Mouse (Mus musculus): ENCODE results near the gene Ppm1a. TPM values are rescaled to one million over a fixed set of nuclear protein-coding genes. Genes with fewer than 3 reads are reported as not detected.

Ppm1a gene
- total and polyA plus RNA-seq, 2 experiments: 57.8 to 108 TPM

GRCm38 (mm10) chr12:72744803-72745360 is 12.4 kb upstream of the Ppm1a start:
- Histone ChIP-seq H3K36me3 (ENCODE audit: control insufficient read depth, insufficient read depth, low read length) (no peaks in the 10 kb centered on the region), H3K79me2 (ENCODE audit: control insufficient read depth, insufficient read depth, low read length) (no peaks in the 10 kb centered on the region), H3K27me3 (ENCODE audit: control insufficient read depth, insufficient read depth, low read length) (no peaks in the 10 kb centered on the region), H3K4me3 (ENCODE audit: insufficient read depth, low read depth, low read length) (no peak overlapping the region), H3K9ac (ENCODE audit: low read depth, low read length) (no peak overlapping the region), H3K4me1 (ENCODE audit: control insufficient read depth, insufficient read depth, low read length) (peaks cover 6% of the 10 kb centered on the region), H3K27ac (replicated peaks; ENCODE audit: insufficient read depth, low read depth, low read length) (no peak overlapping the region)
- no peak for DNase-seq (ENCODE audit: extremely low read depth, low read depth, low spot score)
- 70% methylated on average over 9 of the region's 9 CpGs for WGBS
- TF ChIP-seq CTCF (IDR thresholded peaks at IDR 0.05; ENCODE audit: low read depth, low read length): no peak
- no peak for TF ChIP-seq POLR2A (IDR thresholded peaks at IDR 0.05; ENCODE audit: extremely low read depth, insufficient read depth, low read length)

- DNase-seq (ENCODE audit: extremely low read depth, low read depth, low spot score): no peak
- Histone ChIP-seq H3K79me2 (ENCODE audit: control insufficient read depth, insufficient read depth, low read length) (no peaks in the 10 kb centered on the region), H3K9ac (ENCODE audit: low read depth, low read length) (no peak overlapping the region), H3K4me3 (ENCODE audit: insufficient read depth, low read depth, low read length) (no peak overlapping the region), H3K27ac (replicated peaks; ENCODE audit: insufficient read depth, low read depth, low read length) (no peak overlapping the region), H3K36me3 (ENCODE audit: control insufficient read depth, insufficient read depth, low read length) (no peaks in the 10 kb centered on the region), H3K27me3 (ENCODE audit: control insufficient read depth, insufficient read depth, low read length) (no peaks in the 10 kb centered on the region), H3K4me1 (ENCODE audit: control insufficient read depth, insufficient read depth, low read length) (peaks cover 8% of the 10 kb centered on the region)
- TF ChIP-seq POLR2A (IDR thresholded peaks at IDR 0.05; ENCODE audit: extremely low read depth, insufficient read depth, low read length): no peak
- no peak for TF ChIP-seq CTCF (IDR thresholded peaks at IDR 0.05; ENCODE audit: low read depth, low read length)
- WGBS: 85% methylated on average over 14 of the region's 14 CpGs
These were observed 11.8 kb upstream of the Ppm1a start for GRCm38 (mm10) chr12:72745486-72745885.

DNA sequence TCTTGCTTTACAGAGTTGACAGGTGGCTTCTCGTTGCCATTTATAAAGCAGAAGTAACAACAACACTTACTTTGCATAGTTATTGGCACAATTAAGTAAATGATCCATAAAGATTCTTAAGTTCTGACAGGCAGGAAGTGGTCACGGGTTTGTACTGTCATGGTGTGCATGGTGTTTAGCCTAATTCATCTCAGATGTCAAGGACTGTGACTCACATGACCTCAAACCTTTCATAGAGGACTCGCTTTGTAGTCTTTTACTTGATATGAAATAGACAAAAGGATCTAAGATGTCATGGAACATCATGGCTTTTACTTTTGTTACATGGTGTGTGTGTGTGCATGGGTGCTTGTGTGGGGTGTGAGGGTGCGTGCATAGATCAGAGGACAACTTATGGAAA is 8.9 kb upstream of the Ppm1a start:
- no peak for DNase-seq (ENCODE audit: extremely low read depth, low read depth, low spot score)
- Histone ChIP-seq H3K4me1 (ENCODE audit: control insufficient read depth, insufficient read depth, low read length) (peaks cover 8% of the 10 kb centered on the region), H3K27me3 (ENCODE audit: control insufficient read depth, insufficient read depth, low read length) (no peaks in the 10 kb centered on the region), H3K36me3 (ENCODE audit: control insufficient read depth, insufficient read depth, low read length) (no peaks in the 10 kb centered on the region), H3K79me2 (ENCODE audit: control insufficient read depth, insufficient read depth, low read length) (no peaks in the 10 kb centered on the region), H3K27ac (replicated peaks; ENCODE audit: insufficient read depth, low read depth, low read length) (no peak overlapping the region), H3K9ac (ENCODE audit: low read depth, low read length) (no peak overlapping the region), H3K4me3 (ENCODE audit: insufficient read depth, low read depth, low read length) (no peak overlapping the region)
- TF ChIP-seq POLR2A (IDR thresholded peaks at IDR 0.05; ENCODE audit: extremely low read depth, insufficient read depth, low read length) (no peak), CTCF (IDR thresholded peaks at IDR 0.05; ENCODE audit: low read depth, low read length) (no peak)
- 91% methylated on average over 4 of the region's 4 CpGs for WGBS

DNA sequence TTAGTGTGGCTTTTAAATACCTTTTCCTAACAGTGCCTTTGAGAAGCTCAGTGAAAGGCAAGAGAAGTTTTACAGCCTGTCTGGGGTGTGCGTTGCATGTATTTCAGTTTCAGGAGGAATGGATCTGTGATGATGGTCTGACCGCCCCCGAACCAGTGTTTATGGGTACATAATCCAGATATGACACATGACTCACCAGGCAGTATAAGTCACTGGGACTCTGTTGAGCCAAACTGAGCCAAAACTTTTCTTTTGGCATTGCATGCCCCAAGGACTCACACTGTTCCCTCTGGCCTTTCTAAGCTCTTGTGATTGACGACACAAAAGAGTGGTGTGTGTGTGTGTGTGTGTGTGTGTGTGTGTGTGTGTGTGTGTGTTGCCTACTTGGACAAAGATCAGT is 8.4 kb upstream of the Ppm1a start:
- Histone ChIP-seq H3K79me2 (ENCODE audit: control insufficient read depth, insufficient read depth, low read length) (no peaks in the 10 kb centered on the region), H3K27ac (replicated peaks; ENCODE audit: insufficient read depth, low read depth, low read length) (no peak overlapping the region), H3K9ac (ENCODE audit: low read depth, low read length) (no peak overlapping the region), H3K4me3 (ENCODE audit: insufficient read depth, low read depth, low read length) (no peak overlapping the region), H3K27me3 (ENCODE audit: control insufficient read depth, insufficient read depth, low read length) (no peaks in the 10 kb centered on the region), H3K4me1 (ENCODE audit: control insufficient read depth, insufficient read depth, low read length) (peaks cover 8% of the 10 kb centered on the region), H3K36me3 (ENCODE audit: control insufficient read depth, insufficient read depth, low read length) (no peaks in the 10 kb centered on the region)
- no peak for DNase-seq (ENCODE audit: extremely low read depth, low read depth, low spot score)
- TF ChIP-seq CTCF (IDR thresholded peaks at IDR 0.05; ENCODE audit: low read depth, low read length) (no peak), POLR2A (IDR thresholded peaks at IDR 0.05; ENCODE audit: extremely low read depth, insufficient read depth, low read length) (no peak)
- 79% methylated on average over 4 of the region's 4 CpGs for WGBS

- 26% methylated on average over 2 of the region's 2 CpGs for WGBS
- H3K27me3 ChIP-seq (ENCODE audit: control insufficient read depth, insufficient read depth, low read length): no peaks in the 10 kb centered on the region
- H3K27ac ChIP-seq (replicated peaks; ENCODE audit: insufficient read depth, low read depth, low read length): 0 out of 2 replicates have a peak overlapping the region, but pooled peaks have one; percentile 10
- peaks cover 8% of the 10 kb centered on the region for H3K4me1 ChIP-seq (ENCODE audit: control insufficient read depth, insufficient read depth, low read length)
- no peak overlapping the region for H3K9ac ChIP-seq (ENCODE audit: low read depth, low read length)
- no peaks in the 10 kb centered on the region for H3K36me3 ChIP-seq (ENCODE audit: control insufficient read depth, insufficient read depth, low read length)
- no peaks in the 10 kb centered on the region for H3K79me2 ChIP-seq (ENCODE audit: control insufficient read depth, insufficient read depth, low read length)
- peak; percentile 87 for DNase-seq (ENCODE audit: extremely low read depth, low read depth, low spot score)
- no peak for TF ChIP-seq CTCF (IDR thresholded peaks at IDR 0.05; ENCODE audit: low read depth, low read length)
- no peak for TF ChIP-seq POLR2A (IDR thresholded peaks at IDR 0.05; ENCODE audit: extremely low read depth, insufficient read depth, low read length)
- no peak overlapping the region for H3K4me3 ChIP-seq (ENCODE audit: insufficient read depth, low read depth, low read length)
These were observed 7.8 kb upstream of the Ppm1a start for GRCm38 (mm10) chr12:72749500-72749899.

DNA sequence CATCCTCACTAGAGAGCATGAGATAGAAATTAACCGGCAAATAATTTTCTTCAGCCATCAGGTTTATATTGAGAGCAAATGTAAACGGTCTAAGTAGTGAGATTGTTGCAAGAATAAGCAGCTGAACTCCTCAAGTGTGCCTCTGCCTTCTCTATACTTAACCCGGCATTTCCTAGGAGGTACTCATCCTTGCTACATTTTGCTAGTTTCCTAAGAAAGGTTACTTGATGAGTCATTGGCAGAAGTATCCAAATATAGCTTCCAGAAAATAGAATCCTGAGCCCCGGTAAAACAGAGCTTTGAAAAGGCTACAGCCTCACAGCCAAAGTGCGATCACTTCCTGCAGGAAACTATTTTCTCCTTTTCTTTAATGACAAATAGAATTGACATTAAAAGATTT is 7.2 kb upstream of the Ppm1a start:
- H3K9ac ChIP-seq (ENCODE audit: low read depth, low read length): no peak overlapping the region
- no peaks in the 10 kb centered on the region for H3K27me3 ChIP-seq (ENCODE audit: control insufficient read depth, insufficient read depth, low read length)
- 67% methylated on average over 5 of the region's 5 CpGs for WGBS
- no peak for DNase-seq (ENCODE audit: extremely low read depth, low read depth, low spot score)
- H3K4me1 ChIP-seq (ENCODE audit: control insufficient read depth, insufficient read depth, low read length): peaks cover 8% of the 10 kb centered on the region
- H3K4me3 ChIP-seq (ENCODE audit: insufficient read depth, low read depth, low read length): no peak overlapping the region
- no peak overlapping the region for H3K27ac ChIP-seq (replicated peaks; ENCODE audit: insufficient read depth, low read depth, low read length)
- H3K36me3 ChIP-seq (ENCODE audit: control insufficient read depth, insufficient read depth, low read length): no peaks in the 10 kb centered on the region
- TF ChIP-seq CTCF (IDR thresholded peaks at IDR 0.05; ENCODE audit: low read depth, low read length): no peak
- H3K79me2 ChIP-seq (ENCODE audit: control insufficient read depth, insufficient read depth, low read length): no peaks in the 10 kb centered on the region
